Mouse (Mus musculus): ENCODE results near the gene Rnf103. TPM values are rescaled to one million over a fixed set of nuclear protein-coding genes. Genes with fewer than 3 reads are reported as not detected.
"Not testable (repeated sequence)": the region's sequence is repeated elsewhere in the genome, so short reads cannot be mapped to it uniquely, and the experiment has no call there.

The Rnf103 gene
- 8.5 and 14.5 TPM in 2 replicates for polyA plus RNA-seq (2015; fragmentation: Nextera tagmentation; extraction: Ambion mirVana)

GRCm38 (mm10) chr6:71493675-71494340, at the start of gene Rnf103:
TSS of gene Rnf103 (plus strand) at chr6:71493894.
- WGBS: 0% methylated on average over 74 of the region's 79 CpGs
- peak; percentile 99 for ATAC-seq (ENCODE audit: low FRiP score, low TSS enrichment)
- Histone ChIP-seq H3K9me3 (ENCODE audit: low read length) (no peaks in the 10 kb centered on the region), H3K4me3 (ENCODE audit: low read length) (peak within 1 kb of the TSS; percentile 84), H3K4me2 (replicated peaks; ENCODE audit: low read depth, low read length) (peak within 1 kb of the TSS; percentile 73), H3K4me1 (ENCODE audit: insufficient read depth, low read length) (peaks cover 22% of the 10 kb centered on the region), H3K9ac (replicated peaks; ENCODE audit: low read length) (peak within 1 kb of the TSS; percentile 99), H3K27me3 (ENCODE audit: insufficient read depth, low read length) (no peaks in the 10 kb centered on the region), H3K36me3 (ENCODE audit: insufficient read depth, low read length) (no peaks in the 10 kb centered on the region; the same call in 1 of the 2 replicates), H3K27ac (ENCODE audit: low read length) (peak within 1 kb of the TSS; percentile 99)

GRCm38 (mm10) chr6:71444756-71445155, 48.9 kb upstream of the Rnf103 start:
- Histone ChIP-seq H3K4me3 (ENCODE audit: low read length) (no peak overlapping the region), H3K4me2 (replicated peaks; ENCODE audit: low read depth, low read length) (no peak overlapping the region), H3K4me1 (ENCODE audit: insufficient read depth, low read length) (peaks cover 9% of the 10 kb centered on the region; the same call in 1 of the 2 replicates), H3K27me3 (ENCODE audit: insufficient read depth, low read length) (no peaks in the 10 kb centered on the region), H3K27ac (ENCODE audit: low read length) (no peak overlapping the region), H3K9ac (replicated peaks; ENCODE audit: low read length) (no peak overlapping the region), H3K9me3 (ENCODE audit: low read length) (peaks cover 3% of the 10 kb centered on the region; the same call in 1 of the 2 replicates), H3K36me3 (ENCODE audit: insufficient read depth, low read length) (no peaks in the 10 kb centered on the region)
- no peak for ATAC-seq (ENCODE audit: low FRiP score, low TSS enrichment)
- WGBS: 63% methylated on average over 1 of the region's 1 CpGs

- no peak overlapping the region for H3K4me2 ChIP-seq (replicated peaks; ENCODE audit: low read depth, low read length)
- H3K4me1 ChIP-seq (ENCODE audit: insufficient read depth, low read length): peaks cover 9% of the 10 kb centered on the region; the same call in 1 of the 2 replicates
- 88% methylated on average over 6 of the region's 6 CpGs for WGBS
- no peak overlapping the region for H3K9ac ChIP-seq (replicated peaks; ENCODE audit: low read length)
- H3K4me3 ChIP-seq (ENCODE audit: low read length): no peak overlapping the region
- no peak for ATAC-seq (ENCODE audit: low FRiP score, low TSS enrichment)
- no peaks in the 10 kb centered on the region for H3K27me3 ChIP-seq (ENCODE audit: insufficient read depth, low read length)
- H3K9me3 ChIP-seq (ENCODE audit: low read length): peaks cover 3% of the 10 kb centered on the region; the same call in 1 of the 2 replicates
- no peaks in the 10 kb centered on the region for H3K36me3 ChIP-seq (ENCODE audit: insufficient read depth, low read length)
- no peak overlapping the region for H3K27ac ChIP-seq (ENCODE audit: low read length)
Measured at GRCm38 (mm10) chr6:71445560-71445959, 48.1 kb upstream of the Rnf103 start.

- Histone ChIP-seq H3K36me3 (ENCODE audit: insufficient read depth, low read length) (no peaks in the 10 kb centered on the region), H3K9me3 (ENCODE audit: low read length) (0 out of 2 replicates have a peak, but pooled peaks cover 2% of the 10 kb centered on the region), H3K9ac (replicated peaks; ENCODE audit: low read length) (no peak overlapping the region), H3K4me2 (replicated peaks; ENCODE audit: low read depth, low read length) (no peak overlapping the region), H3K4me3 (ENCODE audit: low read length) (no peak overlapping the region), H3K27me3 (ENCODE audit: insufficient read depth, low read length) (no peaks in the 10 kb centered on the region), H3K4me1 (ENCODE audit: insufficient read depth, low read length) (no peaks in the 10 kb centered on the region), H3K27ac (ENCODE audit: low read length) (no peak overlapping the region)
- ATAC-seq (ENCODE audit: low FRiP score, low TSS enrichment): no peak
- 66% methylated on average over 2 of the region's 2 CpGs for WGBS
Measured at GRCm38 (mm10) chr6:71452792-71453191, 40.9 kb upstream of the Rnf103 start.

- H3K36me3 ChIP-seq (ENCODE audit: insufficient read depth, low read length); ATAC-seq (ENCODE audit: low FRiP score, low TSS enrichment); H3K9ac ChIP-seq (replicated peaks; ENCODE audit: low read length); H3K4me1 ChIP-seq (ENCODE audit: insufficient read depth, low read length); H3K27me3 ChIP-seq (ENCODE audit: insufficient read depth, low read length); H3K4me3 ChIP-seq (ENCODE audit: low read length); H3K4me2 ChIP-seq (replicated peaks; ENCODE audit: low read depth, low read length); H3K9me3 ChIP-seq (ENCODE audit: low read length); H3K27ac ChIP-seq (ENCODE audit: low read length): not testable (repeated sequence)
Measured at GRCm38 (mm10) chr6:71453983-71454739, 39.5 kb upstream of the Rnf103 start.

GRCm38 (mm10) chr6:71457956-71458608, 35.6 kb upstream of the Rnf103 start:
- Histone ChIP-seq H3K4me1 (ENCODE audit: insufficient read depth, low read length) (no peaks in the 10 kb centered on the region), H3K27ac (ENCODE audit: low read length) (no peak overlapping the region), H3K4me2 (replicated peaks; ENCODE audit: low read depth, low read length) (no peak overlapping the region), H3K27me3 (ENCODE audit: insufficient read depth, low read length) (no peaks in the 10 kb centered on the region), H3K36me3 (ENCODE audit: insufficient read depth, low read length) (no peaks in the 10 kb centered on the region), H3K4me3 (ENCODE audit: low read length) (no peak overlapping the region), H3K9me3 (ENCODE audit: low read length) (0 out of 2 replicates have a peak, but pooled peaks cover 2% of the 10 kb centered on the region), H3K9ac (replicated peaks; ENCODE audit: low read length) (no peak overlapping the region)
- ATAC-seq (ENCODE audit: low FRiP score, low TSS enrichment): no peak
- WGBS: 71% methylated on average over 8 of the region's 8 CpGs

GRCm38 (mm10) chr6:71465146-71465545, 28.5 kb upstream of the Rnf103 start:
- no peak for ATAC-seq (ENCODE audit: low FRiP score, low TSS enrichment)
- Histone ChIP-seq H3K4me1 (ENCODE audit: insufficient read depth, low read length) (no peaks in the 10 kb centered on the region), H3K4me2 (replicated peaks; ENCODE audit: low read depth, low read length) (no peak overlapping the region), H3K27ac (ENCODE audit: low read length) (no peak overlapping the region), H3K27me3 (ENCODE audit: insufficient read depth, low read length) (no peaks in the 10 kb centered on the region), H3K36me3 (ENCODE audit: insufficient read depth, low read length) (no peaks in the 10 kb centered on the region), H3K4me3 (ENCODE audit: low read length) (no peak overlapping the region), H3K9ac (replicated peaks; ENCODE audit: low read length) (no peak overlapping the region), H3K9me3 (ENCODE audit: low read length) (no peaks in the 10 kb centered on the region)
- 92% methylated on average over 3 of the region's 3 CpGs for WGBS

GRCm38 (mm10) chr6:71467766-71468165, 25.9 kb upstream of the Rnf103 start:
- Histone ChIP-seq H3K27ac (ENCODE audit: low read length) (no peak overlapping the region), H3K4me2 (replicated peaks; ENCODE audit: low read depth, low read length) (no peak overlapping the region), H3K4me1 (ENCODE audit: insufficient read depth, low read length) (no peaks in the 10 kb centered on the region), H3K9ac (replicated peaks; ENCODE audit: low read length) (no peak overlapping the region), H3K9me3 (ENCODE audit: low read length) (no peaks in the 10 kb centered on the region), H3K27me3 (ENCODE audit: insufficient read depth, low read length) (no peaks in the 10 kb centered on the region), H3K36me3 (ENCODE audit: insufficient read depth, low read length) (no peaks in the 10 kb centered on the region), H3K4me3 (ENCODE audit: low read length) (no peak overlapping the region)
- no peak for ATAC-seq (ENCODE audit: low FRiP score, low TSS enrichment)
- WGBS: 78% methylated on average over 4 of the region's 4 CpGs

GRCm38 (mm10) chr6:71469291-71469690, 24.4 kb upstream of the Rnf103 start:
- no peak for ATAC-seq (ENCODE audit: low FRiP score, low TSS enrichment)
- H3K27ac ChIP-seq (ENCODE audit: low read length): no peak overlapping the region
- WGBS: 39% methylated on average over 3 of the region's 3 CpGs
- no peaks in the 10 kb centered on the region for H3K36me3 ChIP-seq (ENCODE audit: insufficient read depth, low read length)
- no peak overlapping the region for H3K4me2 ChIP-seq (replicated peaks; ENCODE audit: low read depth, low read length)
- no peaks in the 10 kb centered on the region for H3K4me1 ChIP-seq (ENCODE audit: insufficient read depth, low read length)
- H3K4me3 ChIP-seq (ENCODE audit: low read length): no peak overlapping the region
- H3K27me3 ChIP-seq (ENCODE audit: insufficient read depth, low read length): no peaks in the 10 kb centered on the region
- H3K9ac ChIP-seq (replicated peaks; ENCODE audit: low read length): no peak overlapping the region
- H3K9me3 ChIP-seq (ENCODE audit: low read length): no peaks in the 10 kb centered on the region

All from kidney, embryonic 16.5 days (tissue).